In the genomic region with DNA sequence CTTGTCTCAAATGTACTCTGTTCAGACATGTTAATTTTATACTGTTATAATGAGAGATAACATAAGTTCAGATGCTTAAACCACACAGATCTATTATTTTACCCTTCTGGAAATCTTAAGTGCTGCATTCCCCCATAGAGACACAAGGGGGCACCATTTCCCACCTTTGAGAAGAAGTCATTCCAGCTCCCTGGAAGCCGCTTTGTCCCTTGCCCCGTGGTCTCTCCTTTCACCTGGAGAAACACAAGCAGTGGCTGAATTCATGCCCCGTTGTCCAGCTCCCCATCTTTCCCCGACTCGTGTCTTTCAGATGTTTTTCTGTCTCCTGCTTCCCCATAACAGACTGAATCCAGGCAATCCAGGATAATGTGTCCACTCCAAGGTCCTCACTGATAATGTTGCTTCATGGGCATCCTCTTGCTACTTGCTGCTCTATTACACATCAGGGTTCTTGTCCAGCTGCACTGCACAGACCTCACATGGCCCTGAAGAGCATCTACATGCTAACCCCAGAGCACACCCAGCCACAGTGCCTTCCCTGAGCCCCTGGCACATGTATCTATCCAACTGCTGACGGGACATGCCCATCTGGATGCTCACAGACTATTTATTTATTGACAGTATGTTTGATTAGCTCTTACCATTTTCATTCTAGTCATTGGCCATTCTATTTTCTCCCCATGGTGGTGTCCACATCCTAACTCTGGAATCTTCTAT, we compare ENCODE assay signal across 8 mouse cellular contexts.
DNase-seq lines count a peak whose midpoint lies in the region; ATAC-seq and TF ChIP-seq lines count a peak whose summit lies in the region.
"Had no signal": no experiment of that assay in that cellular context is flagged by ENCODE, and none has a peak within 500 bp of the region (broad histone marks: within the 10 kb centered on the region; RNA-seq: fewer than 3 reads in every experiment).

No protein-coding gene starts in this region.

- no peak overlapping the region for H3K4me3 ChIP-seq in ES-Bruce4 (ENCODE audit: low read depth, low read length)
- H3K4me3 ChIP-seq: heart, embryonic 15.5 days had no signal

- H3K27me3 ChIP-seq in ES-Bruce4 (ENCODE audit: control insufficient read depth, insufficient read depth, low read length, poor library complexity, severe bottlenecking), result no peaks in the 10 kb centered on the region

- H3K9me3 ChIP-seq in ES-Bruce4 (replicated peaks; ENCODE audit: control insufficient read depth, insufficient read depth, low read length, poor library complexity, severe bottlenecking), result no peaks in the 10 kb centered on the region
- H3K9me3 ChIP-seq: heart, embryonic 15.5 days had no signal

- H3K36me3 ChIP-seq in ES-Bruce4 (ENCODE audit: control insufficient read depth, insufficient read depth, low read length, poor library complexity, severe bottlenecking), result no peaks in the 10 kb centered on the region
- H3K36me3 ChIP-seq: heart, embryonic 15.5 days had no signal

- no peak overlapping the region for H3K9ac ChIP-seq in ES-Bruce4 (ENCODE audit: low read depth, poor library complexity, severe bottlenecking)
- H3K9ac ChIP-seq: heart, embryonic 15.5 days had no signal

- no peak for TF ChIP-seq POLR2A in ES-Bruce4 (IDR thresholded peaks at IDR 0.05; ENCODE audit: insufficient read depth, low read length)

- TF ChIP-seq CTCF in ES-Bruce4 (IDR thresholded peaks at IDR 0.05; ENCODE audit: low read depth, low read length), result peak; percentile 50

- H3K4me1 ChIP-seq in ES-Bruce4 (ENCODE audit: control insufficient read depth, insufficient read depth, low read length), result no peaks in the 10 kb centered on the region
- H3K4me1 ChIP-seq: heart, embryonic 15.5 days had no signal

- peak; percentile 52 for DNase-seq in R1 (ENCODE audit: low read depth, low spot score)
- DNase-seq in cerebellum, postnatal 36 days, result peak; percentile 57 to 72
- DNase-seq in heart, postnatal 10 days, result peak; percentile 21 to 41
- peak; percentile 22 to 61 for DNase-seq in layer of hippocampus, adult 8-10 months (ENCODE audit: low spot score in 2 of 2)
- DNase-seq in right cerebral cortex, postnatal 10 days (ENCODE audit: low spot score in 2 of 2), result peak; percentile 57 to 70

- H3K27ac ChIP-seq in ES-Bruce4 (ENCODE audit: insufficient read depth, low read length), result no peak overlapping the region
- H3K27ac ChIP-seq: heart, embryonic 15.5 days had no signal

- TF ChIP-seq EP300 in ES-Bruce4 (IDR thresholded peaks at IDR 0.05; ENCODE audit: insufficient read depth, low read depth, low read length), result no peak

- intact Hi-C loops in heart, postnatal 10 days (cut with DNase I), result no loop called here

- ATAC-seq in megakaryocyte, adult 5-6 weeks (ENCODE audit: poor library complexity, severe bottlenecking), result peak; percentile 64
